Mouse (Mus musculus) lung, postnatal 0 days (tissue): ENCODE measurements around the gene Gm20388. TPM values are rescaled to one million over a fixed set of nuclear protein-coding genes. Genes with fewer than 3 reads are reported as not detected.

Experiments used
- ATAC-seq: fragments of 200-750 bp; cut with Nextera tagmentation; 2 replicates; pipeline ENCODE4 v1.8.0; 2017; ENCODE audit warnings: moderate library complexity
- DNase-seq: peaks from one replicate; pipeline ENCODE4 v3.0.0-alpha.2; 2016; ENCODE audit warnings: low spot score
- H3K27ac ChIP-seq: fragments of 300-500 bp; sonication (generic); 2 replicates; pipeline ENCODE4 v1.5.1; 2014; ENCODE audit warnings: antibody characterized with exemption, mild to moderate bottlenecking, low read length, mixed read lengths
- H3K27me3 ChIP-seq: fragments of 300-500 bp; sonication (generic); replicated peaks from 2 replicates; pipeline ENCODE4 v1.6.1; 2014; ENCODE audit warnings: low read length, mixed read lengths; ENCODE audit not compliant: insufficient read depth
- H3K36me3 ChIP-seq: fragments of 300-500 bp; sonication (generic); 2 replicates; pipeline ENCODE4 v1.6.1; 2014; ENCODE audit warnings: low read length, mixed read lengths; ENCODE audit not compliant: insufficient read depth
- H3K4me1 ChIP-seq: fragments of 300-500 bp; sonication (generic); 2 replicates; pipeline ENCODE4 v1.6.1; 2014; ENCODE audit warnings: antibody characterized with exemption, low read depth, low read length, mixed read lengths; ENCODE audit not compliant: insufficient read depth
- H3K4me2 ChIP-seq: fragments of 300-500 bp; sonication (generic); replicated peaks from 2 replicates; pipeline ENCODE4 v1.6.1; 2014; ENCODE audit warnings: low read depth, mild to moderate bottlenecking, low read length, moderate library complexity, mixed read lengths
- H3K4me3 ChIP-seq: fragments of 300-500 bp; sonication (generic); 2 replicates; pipeline ENCODE4 v1.5.1; 2014; ENCODE audit warnings: low read depth, low read length
- H3K9ac ChIP-seq: fragments of 300-500 bp; sonication (generic); replicated peaks from 2 replicates; pipeline ENCODE4 v1.6.1; 2014; ENCODE audit warnings: low read depth, mild to moderate bottlenecking
- H3K9me3 ChIP-seq: fragments of 300-500 bp; sonication (generic); 2 replicates; pipeline ENCODE4 v1.6.1; 2016; ENCODE audit warnings: low read length, mixed read lengths
- CTCF ChIP-seq: IDR thresholded peaks from 2 replicates; pipeline ENCODE4 v1.5.1; 2016; ENCODE audit warnings: antibody characterized with exemption, mild to moderate bottlenecking
- EP300 ChIP-seq: IDR thresholded peaks from 2 replicates; pipeline ENCODE4 v1.6.1; 2016; ENCODE audit warnings: antibody characterized with exemption, mild to moderate bottlenecking, control low read depth
- WGBS: fragments of 180-500 bp; shearing (Covaris S2); extraction: QIAGEN DNeasy Blood & Tissue Kit; methylation state at CpG from one replicate; pipeline ENCODE4 v1.1.7; 2014; 5-methylcytosine and 5-hydroxymethylcytosine counted together
- polyA plus RNA-seq: library from polyadenylated mRNA; unstranded; fragments of >200 nt; fragmentation: Nextera tagmentation; extraction: Ambion mirVana; gene quantifications from 2 replicates; pipeline ENCODE4 v1.2.1, GENCODE M21; 2015

The Gm20388 gene
- polyA plus RNA-seq, 1 experiment from 2014 or later = not detected

DNA sequence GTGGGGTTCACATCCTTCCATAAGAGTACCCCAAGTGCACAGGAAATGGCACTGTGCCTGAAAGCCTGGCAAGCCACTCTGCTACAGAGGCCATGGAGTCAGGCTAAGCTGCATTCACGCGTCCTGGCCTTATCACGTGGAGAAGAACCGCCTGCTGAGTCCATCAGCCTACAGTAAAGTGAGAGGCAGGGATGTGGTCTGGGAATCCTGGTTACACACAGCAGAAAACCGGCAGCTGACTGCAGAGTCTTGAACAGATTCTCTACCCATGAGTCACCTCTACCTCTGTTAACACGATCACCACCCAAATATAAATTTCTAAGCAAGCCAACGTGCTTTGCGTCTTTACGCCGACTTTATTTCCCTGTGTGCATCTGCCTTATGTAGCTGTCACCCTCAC lies 2457.9 kb downstream of the Gm20388 start:
- no peak overlapping the region for H3K4me3 ChIP-seq
- H3K27me3 ChIP-seq = no peaks in the 10 kb centered on the region
- DNase-seq (no peak), ATAC-seq (no peak)
- no peak overlapping the region for H3K9ac ChIP-seq
- 0 out of 2 replicates have a peak overlapping the region, but pooled peaks have one; percentile 26 for H3K27ac ChIP-seq
- no peaks in the 10 kb centered on the region for H3K36me3 ChIP-seq
- H3K4me2 ChIP-seq = no peak overlapping the region
- no peaks in the 10 kb centered on the region for H3K9me3 ChIP-seq
- TF ChIP-seq CTCF = no peak
- no peak for TF ChIP-seq EP300
- no peaks in the 10 kb centered on the region for H3K4me1 ChIP-seq
- 49% methylated on average over 10 of the region's 10 CpGs for whole genome bisulfite sequencing

DNA sequence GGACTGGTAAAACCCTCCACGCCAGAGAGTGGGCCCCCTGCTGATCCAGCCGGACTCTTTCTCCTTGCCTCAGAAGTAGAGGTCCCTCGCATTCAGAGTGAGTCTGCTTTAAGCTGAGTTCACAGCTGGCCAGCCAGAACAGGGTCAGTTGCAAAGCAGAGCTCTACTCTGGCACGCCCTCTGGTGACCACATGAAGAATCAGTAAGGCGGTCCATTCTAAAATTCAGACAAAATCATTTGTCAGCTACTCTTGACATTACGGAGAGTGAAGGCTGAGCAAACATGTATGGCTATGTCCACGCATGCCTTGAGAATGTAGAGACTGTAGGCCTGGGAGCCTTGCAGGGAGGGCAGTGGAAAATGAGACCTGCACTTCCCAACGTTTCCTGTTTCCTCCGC lies 2459.0 kb downstream of the Gm20388 start:
- Histone ChIP-seq H3K4me3 (no peak overlapping the region), H3K9ac (no peak overlapping the region), H3K27ac (peak overlapping the region; percentile 38), H3K4me2 (no peak overlapping the region), H3K9me3 (no peaks in the 10 kb centered on the region), H3K27me3 (no peaks in the 10 kb centered on the region), H3K4me1 (no peaks in the 10 kb centered on the region), H3K36me3 (no peaks in the 10 kb centered on the region)
- peak; percentile 94 for DNase-seq
- TF ChIP-seq EP300 (no peak), CTCF (peak; percentile 89)
- 7% methylated on average over 9 of the region's 9 CpGs for WGBS
- peak; percentile 91 for ATAC-seq

DNA sequence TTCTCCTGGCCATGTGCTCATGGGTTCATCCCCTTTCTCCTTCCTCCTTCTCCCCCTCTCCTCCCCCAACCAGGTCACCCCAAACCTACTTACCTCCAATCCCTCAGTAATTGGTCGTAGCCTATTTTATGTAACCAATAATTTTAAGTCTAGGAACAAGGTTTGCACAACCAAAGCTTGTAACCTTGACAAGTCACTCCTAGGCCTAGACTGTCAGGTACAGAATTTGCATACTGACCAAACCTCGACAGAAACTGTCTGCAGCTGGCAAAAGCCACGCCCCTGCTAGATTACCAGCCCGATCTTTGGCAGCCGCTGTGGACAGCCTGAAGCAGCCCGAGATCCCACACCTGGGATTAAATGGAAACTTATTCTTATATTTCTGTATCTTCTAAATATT lies 2461.1 kb downstream of the Gm20388 start:
- no peak for ATAC-seq
- TF ChIP-seq EP300 = no peak
- DNase-seq = no peak
- no peaks in the 10 kb centered on the region for H3K36me3 ChIP-seq
- H3K4me1 ChIP-seq = no peaks in the 10 kb centered on the region
- no peak overlapping the region for H3K4me3 ChIP-seq
- no peak overlapping the region for H3K27ac ChIP-seq
- no peaks in the 10 kb centered on the region for H3K9me3 ChIP-seq
- H3K27me3 ChIP-seq = no peaks in the 10 kb centered on the region
- 63% methylated on average over 6 of the region's 6 CpGs for WGBS
- no peak overlapping the region for H3K4me2 ChIP-seq
- no peak overlapping the region for H3K9ac ChIP-seq

DNA sequence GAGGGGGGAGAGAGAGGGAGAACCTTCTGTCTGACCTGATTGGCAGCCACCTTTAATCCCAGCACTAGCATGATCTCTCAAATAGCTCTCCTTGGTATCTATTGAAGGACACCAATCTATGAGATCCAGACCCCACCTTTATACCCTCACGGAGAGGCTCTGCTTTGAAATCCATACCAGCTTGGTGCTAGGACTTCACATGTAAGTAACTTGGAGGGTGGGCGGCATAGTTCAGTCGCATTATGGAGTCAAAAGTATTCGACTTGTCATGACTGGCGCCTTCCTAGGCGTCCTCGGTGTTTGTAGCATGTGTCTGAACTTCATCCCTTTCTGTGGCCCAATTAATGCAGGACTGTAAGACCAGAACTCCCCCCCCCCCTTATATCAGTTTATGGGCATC lies 2464.7 kb downstream of the Gm20388 start:
- Histone ChIP-seq H3K27me3 (no peaks in the 10 kb centered on the region), H3K9me3 (no peaks in the 10 kb centered on the region), H3K36me3 (no peaks in the 10 kb centered on the region), H3K4me2 (no peak overlapping the region), H3K4me3 (no peak overlapping the region), H3K4me1 (peaks cover 6% of the 10 kb centered on the region; the same call in 1 of the 2 replicates), H3K9ac (no peak overlapping the region), H3K27ac (no peak overlapping the region)
- DNase-seq (no peak), ATAC-seq (no peak)
- no peak for TF ChIP-seq CTCF
- no peak for TF ChIP-seq EP300
- 91% methylated on average over 7 of the region's 7 CpGs for WGBS

DNA sequence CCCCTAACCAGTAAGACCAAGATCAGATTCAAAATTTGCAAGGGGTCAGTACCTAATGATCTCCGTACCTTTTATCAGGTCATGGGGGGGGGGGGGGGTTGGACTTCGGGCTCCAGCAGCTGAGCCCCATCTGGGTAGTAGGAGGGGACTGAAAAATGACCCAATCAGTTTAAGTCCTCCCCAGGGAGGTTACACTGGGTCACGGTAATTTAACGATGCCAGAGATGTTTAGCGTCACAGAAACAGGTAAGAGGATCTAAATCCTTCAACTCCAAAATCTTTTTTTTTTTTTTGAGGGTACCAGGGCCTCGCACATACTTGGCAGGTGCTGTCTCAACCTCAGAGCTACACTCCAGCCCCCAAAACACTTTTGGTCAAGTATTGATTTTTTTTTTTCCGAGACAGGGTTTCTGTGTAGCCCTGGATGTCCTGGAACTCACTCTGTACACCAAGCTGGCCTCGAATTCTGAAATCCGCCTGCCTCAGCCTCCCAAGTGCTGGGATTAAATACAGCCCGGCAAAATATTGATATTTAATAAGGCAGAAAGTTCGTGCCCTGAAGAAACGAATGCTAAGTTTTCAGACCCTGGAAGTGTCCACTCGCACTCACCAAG lies 2465.2 kb downstream of the Gm20388 start:
- peak overlapping the region; percentile 95 for H3K4me3 ChIP-seq
- H3K9ac ChIP-seq = no peak overlapping the region
- peak overlapping the region; percentile 43 for H3K4me2 ChIP-seq
- no peak for TF ChIP-seq EP300
- no peak for TF ChIP-seq CTCF
- H3K27ac ChIP-seq = no peak overlapping the region
- no peak for DNase-seq
- ATAC-seq = peak; percentile 0; the same call in 1 of the 2 replicates
- 25% methylated on average over 13 of the region's 13 CpGs for WGBS
- H3K9me3 ChIP-seq = no peaks in the 10 kb centered on the region
- H3K4me1 ChIP-seq = peaks cover 6% of the 10 kb centered on the region; the same call in 1 of the 2 replicates
- H3K27me3 ChIP-seq = no peaks in the 10 kb centered on the region
- no peaks in the 10 kb centered on the region for H3K36me3 ChIP-seq

DNA sequence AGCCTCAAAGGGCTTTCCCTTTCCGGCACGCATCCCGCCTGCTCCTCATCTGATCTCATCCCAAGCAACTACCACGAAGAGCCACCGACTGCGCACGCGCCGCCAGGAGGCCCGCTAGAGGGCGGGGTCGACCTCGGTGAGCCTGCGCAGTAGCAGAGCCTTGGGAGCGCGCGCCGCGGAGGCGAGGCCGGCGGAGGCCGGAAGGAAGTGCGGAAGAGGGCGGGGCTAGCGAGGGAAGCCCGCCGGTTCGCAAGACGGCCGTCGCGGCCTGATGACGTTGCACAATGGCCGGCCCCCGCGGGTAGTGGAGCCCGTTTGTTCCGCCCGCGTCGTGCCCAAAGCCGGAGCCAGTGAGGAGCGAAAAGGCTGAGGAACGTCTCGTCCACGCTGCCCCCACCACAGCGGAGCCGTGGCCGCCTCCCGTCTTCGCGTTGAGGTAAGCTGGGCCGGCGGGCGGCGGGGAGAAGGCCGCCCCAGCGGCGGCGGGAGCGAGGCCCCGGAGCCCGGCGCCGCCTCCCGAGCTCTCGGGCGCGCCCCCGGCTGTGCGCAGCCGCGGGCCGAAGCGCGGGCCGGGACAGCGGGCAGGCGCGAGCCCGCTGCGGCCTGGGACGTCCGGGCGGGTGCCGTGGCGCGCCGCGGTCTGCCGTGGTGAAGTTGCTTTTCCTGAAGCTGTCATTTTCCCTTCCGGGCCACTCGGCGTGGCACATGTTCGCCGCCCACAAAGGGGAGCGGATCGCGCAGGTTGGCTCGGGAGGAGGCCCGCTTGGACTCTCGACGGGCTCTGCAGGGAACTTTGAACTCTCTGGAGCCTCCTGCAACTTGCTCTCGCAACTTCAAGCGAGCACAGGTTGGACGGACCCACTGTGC lies 2466.0 kb downstream of the Gm20388 start, which contains the start of gene Zc3h18:
TSS of gene Zc3h18 (plus strand) at position 245 of the 867 bp plus-strand sequence.
- peak within 1 kb of the TSS; percentile 95 for H3K4me3 ChIP-seq

More for the DNA sequence above, 2466.0 kb downstream of the Gm20388 start, which contains the start of gene Zc3h18:
- TF ChIP-seq CTCF (peak; percentile 72), EP300 (no peak)
- peak; percentile 99 for DNase-seq
- Histone ChIP-seq H3K4me2 (peak within 1 kb of the TSS; percentile 79), H3K4me1 (peaks cover 6% of the 10 kb centered on the region; the same call in 1 of the 2 replicates), H3K9me3 (no peaks in the 10 kb centered on the region), H3K36me3 (no peaks in the 10 kb centered on the region), H3K27me3 (no peaks in the 10 kb centered on the region), H3K9ac (peak within 1 kb of the TSS; percentile 87), H3K27ac (peak within 1 kb of the TSS; percentile 96)
- under 1% methylated on average over 56 of the region's 107 CpGs for WGBS
- peak; percentile 97 for ATAC-seq
